Mouse (Mus musculus) B cell, adult 67 days (primary cell): ENCODE measurements around the gene 9430097D07Rik. TPM values are rescaled to one million over a fixed set of nuclear protein-coding genes. Genes with fewer than 3 reads are reported as not detected.

Experiments used
- total RNA-seq, 2 experiments: library from RNA; stranded (reverse); gene quantifications; 4 replicates each; pipeline ENCODE4 v1.2.4; 2023

9430097D07Rik gene
- total RNA-seq = not detected

GRCm38 (mm10) chr2:32575586-32576160 is at the start of gene 9430097D07Rik:
Gene 9430097D07Rik, minus strand, starts transcription at chr2:32575684.

GRCm38 (mm10) chr2:32621517-32621859 is 46.0 kb upstream of the 9430097D07Rik start, which contains the start of gene Ak1:
Gene Ak1, plus strand, starts transcription at chr2:32621758.

GRCm38 (mm10) chr2:32599409-32599808 is 23.9 kb upstream of the 9430097D07Rik start, which contains the start of gene St6galnac6:
Gene St6galnac6, plus strand, starts transcription at chr2:32599709.

GRCm38 (mm10) chr2:32586871-32587351 is 11.4 kb upstream of the 9430097D07Rik start, which contains the start of gene St6galnac4:
Gene St6galnac4, plus strand, starts transcription at chr2:32587095.

GRCm38 (mm10) chr2:32574497-32574896 is 987 bp downstream of the 9430097D07Rik start, which contains the start of gene Pip5kl1:
Gene Pip5kl1, plus strand, starts transcription at chr2:32574797.

GRCm38 (mm10) chr2:32570698-32571494 is 4.6 kb downstream of the 9430097D07Rik start, which contains the start of gene Dpm2:
Gene Dpm2, plus strand, starts transcription at chr2:32570858.

GRCm38 (mm10) chr2:32534733-32535471 is 40.6 kb downstream of the 9430097D07Rik start, which contains the start of gene Fam102a:
Gene Fam102a, plus strand, starts transcription at chr2:32535332.

Other genes starting within 250 kb of the 9430097D07Rik start
- gene Ciz1, start 223.4 kb downstream of the 9430097D07Rik start, total RNA-seq = 100 to 1,000 TPM; 134 to 162 TPM
- gene Dnm1, start 222.3 kb downstream of the 9430097D07Rik start, total RNA-seq = not detected
- 10 to 100 TPM; 45.5 to 54.0 TPM for gene 1110008P14Rik, start 193.7 kb downstream of the 9430097D07Rik start, total RNA-seq
- 1 to 10 TPM; 1.7 to 2.3 TPM for gene Lcn2, start 187.4 kb downstream of the 9430097D07Rik start, total RNA-seq
- gene Ptges2, start 179.8 kb downstream of the 9430097D07Rik start, total RNA-seq = 10 to 100 TPM; 11.4 to 15.6 TPM
- 1 to 10 TPM; 3.9 to 5.5 TPM for gene Naif1, start 125.2 kb downstream of the 9430097D07Rik start, total RNA-seq
- gene Slc25a25, start 124.2 kb downstream of the 9430097D07Rik start, total RNA-seq = 10 to 100 TPM; 34.2 to 43.0 TPM
- gene Fam102a, start 40.4 kb downstream of the 9430097D07Rik start, total RNA-seq = 10 to 100 TPM; 69.0 to 74.8 TPM
- gene Dpm2, start 4.8 kb downstream of the 9430097D07Rik start, total RNA-seq = 10 to 100 TPM; 63.0 to 66.8 TPM
- gene Pip5kl1, start 887 bp downstream of the 9430097D07Rik start, total RNA-seq = under 1 TPM in 1 of 2 experiments, not detected in 1; 0.56 TPM
- 10 to 100 TPM; 59.7 to 63.9 TPM for gene St6galnac4, start 11.4 kb upstream of the 9430097D07Rik start, total RNA-seq
- gene St6galnac6, start 24.0 kb upstream of the 9430097D07Rik start, total RNA-seq = 10 to 100 TPM in 1 of 2 experiments, 1 to 10 TPM in 1; 6.3 to 10.6 TPM
- gene Ak1, start 46.1 kb upstream of the 9430097D07Rik start, total RNA-seq = not detected
- under 1 TPM; 0.36 to 0.84 TPM for gene Eng, start 70.9 kb upstream of the 9430097D07Rik start, total RNA-seq
- 10 to 100 TPM; 30.3 to 36.4 TPM for gene Fpgs, start 128.5 kb upstream of the 9430097D07Rik start, total RNA-seq
- 100 to 1,000 TPM; 160 to 188 TPM for gene Cdk9, start 137.4 kb upstream of the 9430097D07Rik start, total RNA-seq
- gene Sh2d3c, start 145.4 kb upstream of the 9430097D07Rik start, total RNA-seq = 100 to 1,000 TPM; 113 to 116 TPM
- not detected for gene 6330409D20Rik, start 165.3 kb upstream of the 9430097D07Rik start, total RNA-seq
- 10 to 100 TPM; 35.6 to 37.1 TPM for gene Tor2a, start 181.6 kb upstream of the 9430097D07Rik start, total RNA-seq
- under 1 TPM in 1 of 2 experiments, not detected in 1; 0.15 TPM for gene Ttc16, start 199.9 kb upstream of the 9430097D07Rik start, total RNA-seq
- 1 to 10 TPM; 2.5 to 3.8 TPM for gene Ptrh1, start 200.1 kb upstream of the 9430097D07Rik start, total RNA-seq
- gene Cfap157, start 208.7 kb upstream of the 9430097D07Rik start, total RNA-seq = not detected